Mouse (Mus musculus): Measurements from ENCODE around the gene Gm20388.

- TF ChIP-seq POLR2A (IDR thresholded peaks at IDR 0.05; ENCODE audit: borderline replicate concordance, control insufficient read depth, low read depth, low read length) (no peak), CTCF (IDR thresholded peaks at IDR 0.05; ENCODE audit: control insufficient read depth, insufficient read depth, low read length) (no peak)
These were observed 2668.6 kb downstream of the Gm20388 start for GRCm38 (mm10) chr8:122579196-122579595.

Measured in bone marrow, adult 2 months (tissue).